Mouse (Mus musculus): Measurements from ENCODE around the gene 4931422A03Rik. TPM values are rescaled to one million over a fixed set of nuclear protein-coding genes. Genes with fewer than 3 reads are reported as not detected.

The 4931422A03Rik gene
- total RNA-seq, 2 experiments from 2014 or later, result not detected

GRCm38 (mm10) chr2:103962349-103962748, 65.8 kb downstream of the 4931422A03Rik start:
- Histone ChIP-seq H3K4me3 (no peak overlapping the region), H3K27ac (no peak overlapping the region)
- DNase-seq (ENCODE audit: extremely low spot score in 1 of 2, low spot score in 2 of 2), result no peak
- TF ChIP-seq CTCF (IDR thresholded peaks at IDR 0.05), result no peak
- intact Hi-C loops (cut with DNase I), result no loop called here

GRCm38 (mm10) chr2:103959574-103959973, 68.6 kb downstream of the 4931422A03Rik start:
- no peak for TF ChIP-seq CTCF (IDR thresholded peaks at IDR 0.05)
- no peak for DNase-seq (ENCODE audit: extremely low spot score in 1 of 2, low spot score in 2 of 2)
- intact Hi-C loops (cut with DNase I), result no loop called here
- Histone ChIP-seq H3K27ac (no peak overlapping the region), H3K4me3 (no peak overlapping the region)

DNA sequence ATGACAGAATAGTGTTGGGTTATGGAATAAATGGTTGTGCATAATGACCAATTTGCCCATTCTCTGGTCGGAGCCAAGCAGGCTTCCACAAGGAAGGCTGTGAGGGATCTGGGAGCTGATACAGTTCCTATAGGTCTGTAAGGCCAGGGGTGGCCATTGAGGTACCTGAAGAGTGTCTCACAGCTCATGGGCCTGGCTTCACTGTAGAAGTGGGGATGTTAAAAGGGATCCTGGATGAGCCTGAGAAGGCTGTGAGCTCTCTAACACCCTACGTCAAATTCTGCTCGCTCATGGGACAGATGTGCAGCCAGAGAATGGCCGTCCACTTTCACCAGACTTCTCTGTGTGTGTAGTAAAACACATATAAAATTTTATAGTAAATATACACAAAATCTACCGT, 69.1 kb downstream of the 4931422A03Rik start:
- intact Hi-C loops (cut with DNase I), result no loop called here

GRCm38 (mm10) chr2:103958634-103959033, 69.5 kb downstream of the 4931422A03Rik start:
- TF ChIP-seq CTCF (IDR thresholded peaks at IDR 0.05), result no peak
- Histone ChIP-seq H3K4me3 (no peak overlapping the region), H3K27ac (no peak overlapping the region)
- no peak for DNase-seq (ENCODE audit: extremely low spot score in 1 of 2, low spot score in 2 of 2)
- intact Hi-C loops (cut with DNase I), result no loop called here

More for the DNA sequence above, 69.1 kb downstream of the 4931422A03Rik start:
- H3K4me3 ChIP-seq, result no peak overlapping the region
- no peak for TF ChIP-seq CTCF (IDR thresholded peaks at IDR 0.05)
- no peak overlapping the region for H3K27ac ChIP-seq
- no peak for DNase-seq (ENCODE audit: extremely low spot score in 1 of 2, low spot score in 2 of 2)

GRCm38 (mm10) chr2:103957649-103958546, 70.3 kb downstream of the 4931422A03Rik start, which contains the start of gene Lmo2:
Gene Lmo2 (plus strand): TSS chr2:103957986.
- TF ChIP-seq CTCF (IDR thresholded peaks at IDR 0.05), result no peak
- H3K27ac ChIP-seq, result no peak within 1 kb of the TSS
- no peak for DNase-seq (ENCODE audit: extremely low spot score in 1 of 2, low spot score in 2 of 2)
- intact Hi-C loops (cut with DNase I), result no loop called here
- no peak within 1 kb of the TSS for H3K4me3 ChIP-seq

GRCm38 (mm10) chr2:103956867-103957266, 71.3 kb downstream of the 4931422A03Rik start:
- intact Hi-C loops (cut with DNase I), result no loop called here
- no peak for DNase-seq (ENCODE audit: extremely low spot score in 1 of 2, low spot score in 2 of 2)
- no peak overlapping the region for H3K27ac ChIP-seq
- H3K4me3 ChIP-seq, result no peak overlapping the region
- no peak for TF ChIP-seq CTCF (IDR thresholded peaks at IDR 0.05)

DNA sequence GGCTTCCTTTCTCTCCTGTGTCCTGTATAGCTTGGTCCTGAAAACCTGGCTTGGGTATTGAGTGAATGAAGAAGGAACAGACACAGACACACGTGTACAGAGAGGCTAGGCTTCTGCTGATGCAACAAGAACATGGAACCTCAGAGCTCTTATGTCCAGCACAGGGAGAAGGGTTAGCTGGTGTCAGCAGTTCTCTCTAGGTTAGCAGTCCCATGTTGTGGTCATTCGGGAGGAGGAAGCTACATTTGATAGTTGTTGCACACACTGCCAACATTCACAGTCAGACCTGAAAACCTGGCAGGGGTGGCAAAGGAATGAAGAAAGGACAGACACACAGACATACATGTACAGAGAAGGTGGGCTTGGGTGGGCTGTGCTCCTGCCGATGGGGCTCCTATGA, 72.4 kb downstream of the 4931422A03Rik start:
- TF ChIP-seq CTCF (IDR thresholded peaks at IDR 0.05), result no peak
- Histone ChIP-seq H3K27ac (no peak overlapping the region), H3K4me3 (no peak overlapping the region)
- intact Hi-C loops (cut with DNase I), result no loop called here
- DNase-seq (ENCODE audit: extremely low spot score in 1 of 2, low spot score in 2 of 2), result no peak

DNA sequence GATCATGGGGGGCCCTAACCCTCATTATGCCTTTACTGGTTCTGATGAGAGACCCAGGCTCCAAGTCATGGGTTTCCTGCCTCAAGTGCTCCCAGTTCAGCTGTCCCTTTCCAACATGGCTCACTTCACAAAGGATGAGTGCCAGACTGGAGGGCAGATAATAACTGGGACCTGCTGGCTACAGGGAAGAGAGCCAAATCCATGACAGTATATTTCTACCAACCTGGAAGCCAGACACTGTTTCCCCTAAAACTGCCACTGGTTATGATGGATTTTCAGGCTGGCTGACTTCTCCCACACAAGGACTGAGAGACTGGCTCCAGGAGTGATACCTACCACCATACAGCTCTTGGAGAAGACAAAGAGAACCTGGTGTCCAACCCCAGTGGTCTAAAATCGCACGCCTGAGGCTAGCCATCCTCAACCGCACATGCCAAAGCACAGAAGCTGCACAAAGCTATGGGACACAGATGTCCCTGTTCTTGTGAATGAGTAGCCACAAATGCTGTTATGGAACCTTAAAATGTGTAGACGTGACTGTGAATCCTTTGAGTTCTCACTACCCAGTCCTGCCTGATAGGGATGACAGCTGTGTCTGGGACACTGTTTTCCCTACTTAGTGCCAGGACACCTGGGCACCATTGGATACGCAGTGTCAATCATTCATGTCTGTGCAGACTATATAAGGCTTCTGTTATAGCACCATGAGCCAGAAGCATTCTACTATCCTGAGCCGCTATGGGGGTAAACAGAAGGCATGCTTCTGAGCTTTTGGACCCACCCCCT, 74.9 kb downstream of the 4931422A03Rik start:
- DNase-seq (ENCODE audit: extremely low spot score in 1 of 2, low spot score in 2 of 2), result no peak
- intact Hi-C loops (cut with DNase I), result no loop called here
- Histone ChIP-seq H3K27ac (no peak overlapping the region), H3K4me3 (no peak overlapping the region)
- no peak for TF ChIP-seq CTCF (IDR thresholded peaks at IDR 0.05)

GRCm38 (mm10) chr2:103947982-103948655, 80.0 kb downstream of the 4931422A03Rik start:
- no peak for TF ChIP-seq CTCF (IDR thresholded peaks at IDR 0.05)
- no peak for DNase-seq (ENCODE audit: extremely low spot score in 1 of 2, low spot score in 2 of 2)
- intact Hi-C loops (cut with DNase I), result no loop called here
- no peak overlapping the region for H3K4me3 ChIP-seq
- no peak overlapping the region for H3K27ac ChIP-seq

- intact Hi-C loops (cut with DNase I), result no loop called here
- Histone ChIP-seq H3K27ac (no peak overlapping the region), H3K4me3 (no peak overlapping the region)
- DNase-seq (ENCODE audit: extremely low spot score in 1 of 2, low spot score in 2 of 2), result no peak
- no peak for TF ChIP-seq CTCF (IDR thresholded peaks at IDR 0.05)
Measured at GRCm38 (mm10) chr2:103946892-103947291, 81.3 kb downstream of the 4931422A03Rik start.

GRCm38 (mm10) chr2:103945571-103946092, 82.5 kb downstream of the 4931422A03Rik start:
- DNase-seq (ENCODE audit: extremely low spot score in 1 of 2, low spot score in 2 of 2), result no peak
- intact Hi-C loops (cut with DNase I), result no loop called here
- H3K27ac ChIP-seq, result no peak overlapping the region
- no peak for TF ChIP-seq CTCF (IDR thresholded peaks at IDR 0.05)
- H3K4me3 ChIP-seq, result no peak overlapping the region
